Mouse (Mus musculus) layer of hippocampus, adult 9-10 months (tissue): Measurements from ENCODE around the gene Tnik.

ENCODE experiments used
- DNase-seq: peaks from one replicate; pipeline ENCODE4 v3.0.0; 2022; ENCODE audit warnings: low spot score

Gene Tnik

GRCm38 (mm10) chr3:28408859-28409459, 145.9 kb downstream of the Tnik start:
- peak; percentile 45 for DNase-seq

- DNase-seq: no peak
Measured at GRCm38 (mm10) chr3:28410269-28410668, 147.3 kb downstream of the Tnik start.

- no peak for DNase-seq
Measured at GRCm38 (mm10) chr3:28415986-28416385, 153.0 kb downstream of the Tnik start.

GRCm38 (mm10) chr3:28417091-28417715, 154.2 kb downstream of the Tnik start:
- DNase-seq: no peak

GRCm38 (mm10) chr3:28420194-28420593, 157.2 kb downstream of the Tnik start:
- DNase-seq: no peak

GRCm38 (mm10) chr3:28420698-28421097, 157.7 kb downstream of the Tnik start:
- DNase-seq: no peak

- no peak for DNase-seq
Measured at GRCm38 (mm10) chr3:28421798-28422197, 158.8 kb downstream of the Tnik start.

- DNase-seq: no peak
Measured at GRCm38 (mm10) chr3:28422221-28422620, 159.2 kb downstream of the Tnik start.

GRCm38 (mm10) chr3:28425911-28426310, 162.9 kb downstream of the Tnik start:
- DNase-seq: no peak

- no peak for DNase-seq
Measured at GRCm38 (mm10) chr3:28431459-28431858, 168.4 kb downstream of the Tnik start.

- DNase-seq: no peak
Measured at GRCm38 (mm10) chr3:28432321-28432720, 169.3 kb downstream of the Tnik start.

- DNase-seq: no peak
Measured at GRCm38 (mm10) chr3:28435478-28435877, 172.5 kb downstream of the Tnik start.

- DNase-seq: no peak
Measured at GRCm38 (mm10) chr3:28437429-28437828, 174.4 kb downstream of the Tnik start.

- DNase-seq: no peak
Measured at GRCm38 (mm10) chr3:28441545-28441944, 178.5 kb downstream of the Tnik start.

GRCm38 (mm10) chr3:28442116-28442515, 179.1 kb downstream of the Tnik start:
- DNase-seq: no peak

GRCm38 (mm10) chr3:28447950-28448349, 184.9 kb downstream of the Tnik start:
- DNase-seq: no peak

- DNase-seq: no peak
Measured at GRCm38 (mm10) chr3:28453458-28453857, 190.4 kb downstream of the Tnik start.

GRCm38 (mm10) chr3:28456842-28457241, 193.8 kb downstream of the Tnik start:
- DNase-seq: no peak

GRCm38 (mm10) chr3:28457517-28457916, 194.5 kb downstream of the Tnik start:
- no peak for DNase-seq

GRCm38 (mm10) chr3:28466688-28467087, 203.7 kb downstream of the Tnik start:
- no peak for DNase-seq

GRCm38 (mm10) chr3:28467148-28467754, 204.2 kb downstream of the Tnik start:
- peak; percentile 39 for DNase-seq

- DNase-seq: no peak
Measured at GRCm38 (mm10) chr3:28467871-28468285, 204.9 kb downstream of the Tnik start.

GRCm38 (mm10) chr3:28473439-28473838, 210.4 kb downstream of the Tnik start:
- no peak for DNase-seq

GRCm38 (mm10) chr3:28477373-28477772, 214.4 kb downstream of the Tnik start:
- DNase-seq: no peak
